Mouse (Mus musculus) bone marrow, adult 2 months (tissue): ENCODE measurements around the gene Tmem132c. TPM values are rescaled to one million over a fixed set of nuclear protein-coding genes. Genes with fewer than 3 reads are reported as not detected.

ENCODE experiments used
- H3K27ac ChIP-seq: fragments of 200-500 bp; 2 replicates; pipeline ENCODE4 v1.5.1; 2012; ENCODE audit warnings: low read depth, mild to moderate bottlenecking, control low read depth, inconsistent platforms, low read length; ENCODE audit not compliant: control insufficient read depth, poor library complexity, insufficient read depth
- H3K4me1 ChIP-seq: fragments of 200-500 bp; 2 replicates; pipeline ENCODE4 v1.6.1; 2011; ENCODE audit warnings: low read length; ENCODE audit not compliant: control insufficient read depth, insufficient read depth
- H3K4me3 ChIP-seq: fragments of 200-500 bp; replicated peaks from 2 replicates; pipeline ENCODE3; 2011; ENCODE audit warnings: mild to moderate bottlenecking, low read depth, low read length, control low read depth; ENCODE audit not compliant: control insufficient read depth
- CTCF ChIP-seq: fragments of 200-500 bp; IDR thresholded peaks from 2 replicates; pipeline ENCODE4 v1.5.1; 2011; ENCODE audit warnings: low read length, control low read depth; ENCODE audit not compliant: control insufficient read depth, insufficient read depth
- POLR2A ChIP-seq: fragments of 200-500 bp; IDR thresholded peaks from 2 replicates; pipeline ENCODE4 v1.6.1; 2011; ENCODE audit warnings: low read depth, mild to moderate bottlenecking, control low read depth, low read length, borderline replicate concordance; ENCODE audit not compliant: control insufficient read depth
- WGBS: fragments of 180-500 bp; shearing (Covaris S2); methylation state at CpG from one replicate; pipeline ENCODE4 v1.1.7; 2018; 5-methylcytosine and 5-hydroxymethylcytosine counted together
- polyA plus RNA-seq: library from polyadenylated mRNA; stranded (reverse); fragments of >200 nt; gene quantifications from 2 replicates; pipeline ENCODE4 v1.2.4, GENCODE M21; 2011; ENCODE audit warnings: low replicate concordance; ENCODE audit not compliant: missing spikeins, insufficient read depth, insufficient read length

The Tmem132c gene
- polyA plus RNA-seq, 1 experiment, result not detected

GRCm38 (mm10) chr5:127365061-127365460 lies 123.5 kb downstream of the Tmem132c start:
- no peaks in the 10 kb centered on the region; the same call in 1 of the 2 replicates for H3K4me1 ChIP-seq
- H3K4me3 ChIP-seq, result no peak overlapping the region
- WGBS, result 23% methylated on average over 1 of the region's 1 CpGs
- H3K27ac ChIP-seq, result no peak overlapping the region
- TF ChIP-seq CTCF (no peak), POLR2A (no peak)

GRCm38 (mm10) chr5:127368191-127368590 lies 126.6 kb downstream of the Tmem132c start:
- Histone ChIP-seq H3K4me3 (no peak overlapping the region), H3K4me1 (no peaks in the 10 kb centered on the region), H3K27ac (no peak overlapping the region)
- TF ChIP-seq POLR2A (no peak), CTCF (no peak)
- WGBS, result 84% methylated on average over 3 of the region's 3 CpGs

GRCm38 (mm10) chr5:127369812-127370211 lies 128.2 kb downstream of the Tmem132c start:
- no peak for TF ChIP-seq POLR2A
- TF ChIP-seq CTCF, result no peak
- H3K4me3 ChIP-seq, result no peak overlapping the region
- H3K4me1 ChIP-seq, result no peaks in the 10 kb centered on the region
- H3K27ac ChIP-seq, result no peak overlapping the region
- 56% methylated on average over 7 of the region's 7 CpGs for WGBS

GRCm38 (mm10) chr5:127370503-127370902 lies 128.9 kb downstream of the Tmem132c start:
- no peak overlapping the region for H3K4me3 ChIP-seq
- no peak for TF ChIP-seq POLR2A
- no peak for TF ChIP-seq CTCF
- H3K27ac ChIP-seq, result no peak overlapping the region
- no peaks in the 10 kb centered on the region for H3K4me1 ChIP-seq
- 38% methylated on average over 3 of the region's 3 CpGs for WGBS

GRCm38 (mm10) chr5:127374251-127374650 lies 132.6 kb downstream of the Tmem132c start:
- WGBS, result 71% methylated on average over 9 of the region's 9 CpGs
- Histone ChIP-seq H3K4me3 (no peak overlapping the region), H3K4me1 (no peaks in the 10 kb centered on the region), H3K27ac (no peak overlapping the region)
- TF ChIP-seq CTCF, result no peak
- TF ChIP-seq POLR2A, result no peak

- no peak overlapping the region for H3K27ac ChIP-seq
- WGBS, result 84% methylated on average over 3 of the region's 3 CpGs
- no peaks in the 10 kb centered on the region; the same call in 1 of the 2 replicates for H3K4me1 ChIP-seq
- no peak overlapping the region for H3K4me3 ChIP-seq
- no peak for TF ChIP-seq CTCF
- no peak for TF ChIP-seq POLR2A
These were observed 134.0 kb downstream of the Tmem132c start for GRCm38 (mm10) chr5:127375654-127376053.

GRCm38 (mm10) chr5:127378521-127378920 lies 136.9 kb downstream of the Tmem132c start:
- TF ChIP-seq POLR2A (no peak), CTCF (no peak)
- Histone ChIP-seq H3K4me1 (no peaks in the 10 kb centered on the region; the same call in 1 of the 2 replicates), H3K4me3 (no peak overlapping the region), H3K27ac (no peak overlapping the region)
- 62% methylated on average over 5 of the region's 5 CpGs for WGBS

- Histone ChIP-seq H3K4me3 (no peak overlapping the region), H3K4me1 (no peaks in the 10 kb centered on the region; the same call in 1 of the 2 replicates), H3K27ac (no peak overlapping the region)
- TF ChIP-seq CTCF, result no peak
- TF ChIP-seq POLR2A, result no peak
- WGBS, result 58% methylated on average over 2 of the region's 2 CpGs
These were observed 137.7 kb downstream of the Tmem132c start for GRCm38 (mm10) chr5:127379351-127379750.

- Histone ChIP-seq H3K4me3 (no peak overlapping the region), H3K4me1 (no peaks in the 10 kb centered on the region; the same call in 1 of the 2 replicates), H3K27ac (no peak overlapping the region)
- 76% methylated on average over 4 of the region's 4 CpGs for WGBS
- TF ChIP-seq CTCF (no peak), POLR2A (no peak)
These were observed 139.6 kb downstream of the Tmem132c start for GRCm38 (mm10) chr5:127381216-127381615.
